Mouse (Mus musculus): ENCODE measurements at regions not wholly inside any gene's neighbourhood (a gene's known extent, or its start where the extent isn't known, plus 50 kb on each side); places are given as distances from the start of the nearest gene placed in this dataset.

GRCm38 (mm10) chr5:119315149-119315548, 355.3 kb upstream of the Tbx3 start:
- TF ChIP-seq CTCF (IDR thresholded peaks at IDR 0.05; ENCODE audit: control insufficient read depth, insufficient read depth, insufficient read length) (no peak), CEBPB (IDR thresholded peaks at IDR 0.05; ENCODE audit: low read depth) (no peak), MAX (IDR thresholded peaks at IDR 0.05) (no peak), MYOG (IDR thresholded peaks at IDR 0.05; ENCODE audit: control insufficient read depth, extremely low read depth, insufficient read length) (no peak), FOSL1 (IDR thresholded peaks at IDR 0.05; ENCODE audit: insufficient read depth, low read length, poor library complexity, severe bottlenecking) (no peak), MYOD1 (IDR thresholded peaks at IDR 0.05; ENCODE audit: control insufficient read depth, insufficient read length, low read depth) (no peak), USF1 (IDR thresholded peaks at IDR 0.05; ENCODE audit: low read depth) (no peak)
